33 mouse cellular contexts compared by ENCODE assay signal in genomic region chr6:108623028-108623565, GRCm38 (mm10). TPM values are rescaled to one million over a fixed set of nuclear protein-coding genes. Genes with fewer than 3 reads are reported as not detected.
A peak's percentile ranks its signal among the peaks of the same experiment; 100 is the strongest.
DNase-seq lines count a peak whose midpoint lies in the region; ATAC-seq and TF ChIP-seq lines count a peak whose summit lies in the region.
"Had no signal": no experiment of that assay in that cellular context is flagged by ENCODE, and none has a peak within 500 bp of the region (broad histone marks: within the 10 kb centered on the region; RNA-seq: fewer than 3 reads in every experiment).

No protein-coding gene starts in this region.

- no peaks in the 10 kb centered on the region for H3K36me3 ChIP-seq in kidney, adult 2 months (ENCODE audit: control insufficient read depth, insufficient read depth, low read length)
- H3K36me3 ChIP-seq in kidney, embryonic 16.5 days (ENCODE audit: insufficient read depth, low read length) = no peaks in the 10 kb centered on the region
- H3K36me3 ChIP-seq in hindbrain, embryonic 12.5 days = no peaks in the 10 kb centered on the region
- no peaks in the 10 kb centered on the region for H3K36me3 ChIP-seq in forebrain, embryonic 16.5 days (ENCODE audit: control insufficient read depth, insufficient read depth)
- H3K36me3 ChIP-seq: embryonic facial prominence, embryonic 12.5 days; G1E; heart, embryonic 13.5 days; hindbrain, embryonic 15.5 days; limb, embryonic 12.5 days; liver, embryonic 15.5 days; midbrain, embryonic 10.5 days had no signal

- ATAC-seq in kidney, embryonic 16.5 days (ENCODE audit: low FRiP score, low TSS enrichment) = no peak
- ATAC-seq in hindbrain, embryonic 12.5 days (ENCODE audit: low FRiP score) = no peak
- ATAC-seq in forebrain, embryonic 16.5 days = no peak
- ATAC-seq: CD4-positive, CD25-positive, alpha-beta regulatory T cell, adult 4 months; forebrain, embryonic 14.5 days; inflammation-experienced regulatory T-cells, adult 6 months; midbrain, embryonic 16.5 days had no signal

- no peak overlapping the region for H3K27ac ChIP-seq in kidney, adult 2 months (ENCODE audit: insufficient read depth, low read depth, low read length)
- H3K27ac ChIP-seq in kidney, embryonic 16.5 days (ENCODE audit: low read length) = no peak overlapping the region
- H3K27ac ChIP-seq in hindbrain, embryonic 12.5 days = no peak overlapping the region
- H3K27ac ChIP-seq in forebrain, embryonic 16.5 days (ENCODE audit: low read length) = no peak overlapping the region
- H3K27ac ChIP-seq: embryonic facial prominence, embryonic 12.5 days; heart, adult 2 months; heart, embryonic 13.5 days; hindbrain, embryonic 15.5 days; kidney, postnatal 0 days; layer of hippocampus, adult 2 months; left cerebral cortex, adult 2 months; limb, embryonic 12.5 days; liver, embryonic 15.5 days; midbrain, embryonic 10.5 days; stomach, postnatal 0 days had no signal

- H3K9me3 ChIP-seq in kidney, embryonic 16.5 days (ENCODE audit: low read length) = no peaks in the 10 kb centered on the region
- H3K9me3 ChIP-seq in hindbrain, embryonic 12.5 days (replicated peaks) = no peaks in the 10 kb centered on the region
- H3K9me3 ChIP-seq in forebrain, embryonic 16.5 days (ENCODE audit: control insufficient read depth, low read length) = no peaks in the 10 kb centered on the region
- H3K9me3 ChIP-seq: embryonic facial prominence, embryonic 12.5 days; G1E; heart, embryonic 13.5 days; hindbrain, embryonic 15.5 days; limb, embryonic 12.5 days; liver, embryonic 15.5 days; midbrain, embryonic 10.5 days had no signal

- no peak overlapping the region for H3K9ac ChIP-seq in kidney, embryonic 16.5 days (replicated peaks; ENCODE audit: low read length)
- H3K9ac ChIP-seq in hindbrain, embryonic 12.5 days = no peak overlapping the region
- no peak overlapping the region for H3K9ac ChIP-seq in forebrain, embryonic 16.5 days (replicated peaks; ENCODE audit: low read depth, low read length)
- H3K9ac ChIP-seq: embryonic facial prominence, embryonic 12.5 days; heart, embryonic 13.5 days; hindbrain, embryonic 15.5 days; limb, embryonic 12.5 days; liver, embryonic 15.5 days; lung, embryonic 14.5 days had no signal

- no peaks in the 10 kb centered on the region for H3K27me3 ChIP-seq in kidney, adult 2 months (replicated peaks; ENCODE audit: control insufficient read depth, insufficient read depth, low read length)
- no peaks in the 10 kb centered on the region for H3K27me3 ChIP-seq in kidney, embryonic 16.5 days (ENCODE audit: insufficient read depth, low read length)
- H3K27me3 ChIP-seq in hindbrain, embryonic 12.5 days = no peaks in the 10 kb centered on the region
- H3K27me3 ChIP-seq in forebrain, embryonic 16.5 days (replicated peaks; ENCODE audit: control insufficient read depth, insufficient read depth, low read length) = no peaks in the 10 kb centered on the region
- H3K27me3 ChIP-seq: embryonic facial prominence, embryonic 12.5 days; heart, embryonic 13.5 days; hindbrain, embryonic 15.5 days; limb, embryonic 12.5 days; liver, embryonic 15.5 days had no signal

- H3K4me3 ChIP-seq in kidney, adult 2 months (ENCODE audit: insufficient read depth, low read depth, low read length) = no peak overlapping the region
- no peak overlapping the region for H3K4me3 ChIP-seq in kidney, embryonic 16.5 days (ENCODE audit: low read length)
- no peak overlapping the region for H3K4me3 ChIP-seq in hindbrain, embryonic 12.5 days
- H3K4me3 ChIP-seq in forebrain, embryonic 16.5 days (replicated peaks; ENCODE audit: low read length) = no peak overlapping the region
- H3K4me3 ChIP-seq: embryonic facial prominence, embryonic 12.5 days; heart, adult 2 months; heart, embryonic 13.5 days; hindbrain, embryonic 15.5 days; layer of hippocampus, adult 2 months; left cerebral cortex, adult 2 months; limb, embryonic 12.5 days; liver, embryonic 15.5 days; midbrain, embryonic 10.5 days had no signal

- no peaks in the 10 kb centered on the region for H3K4me1 ChIP-seq in kidney, adult 2 months (ENCODE audit: control insufficient read depth, insufficient read depth, low read length)
- no peaks in the 10 kb centered on the region for H3K4me1 ChIP-seq in kidney, embryonic 16.5 days (ENCODE audit: insufficient read depth, low read length)
- H3K4me1 ChIP-seq in hindbrain, embryonic 12.5 days = no peaks in the 10 kb centered on the region
- no peaks in the 10 kb centered on the region for H3K4me1 ChIP-seq in forebrain, embryonic 16.5 days (replicated peaks; ENCODE audit: control insufficient read depth, insufficient read depth, low read length)
- H3K4me1 ChIP-seq: embryonic facial prominence, embryonic 12.5 days; heart, embryonic 13.5 days; hindbrain, embryonic 15.5 days; limb, embryonic 12.5 days; liver, embryonic 15.5 days; midbrain, embryonic 10.5 days had no signal

- TF ChIP-seq POLR2A in kidney, adult 2 months (IDR thresholded peaks at IDR 0.05; ENCODE audit: low read depth, low read length) = no peak

- peak; percentile 90 for DNase-seq in kidney, adult 2 months
- DNase-seq in R1 (ENCODE audit: low read depth, low spot score) = peak; percentile 75
- DNase-seq in kidney, postnatal 14 days = peak; percentile 54
- DNase-seq in adipocyte (ENCODE audit: low spot score) = no peak
- DNase-seq: adrenal gland, adult 2 months; adrenal gland, postnatal 36 days; cerebellum, adult 9-10 months; embryo, embryonic 11 days; gastrocnemius, postnatal 36 days; heart, adult 2 months; heart, postnatal 10 days; lung, embryonic 14.5 days; lung, postnatal 14 days; right cerebral cortex, adult 18-20 months; thymus, postnatal 4 days had no signal

- no peak overlapping the region for H3K4me2 ChIP-seq in kidney, embryonic 16.5 days (replicated peaks; ENCODE audit: low read depth, low read length)
- H3K4me2 ChIP-seq in hindbrain, embryonic 12.5 days (replicated peaks) = no peak overlapping the region
- no peak overlapping the region for H3K4me2 ChIP-seq in forebrain, embryonic 16.5 days (ENCODE audit: low read length)
- H3K4me2 ChIP-seq: embryonic facial prominence, embryonic 12.5 days; heart, embryonic 13.5 days; hindbrain, embryonic 15.5 days; limb, embryonic 12.5 days; liver, embryonic 15.5 days; lung, embryonic 14.5 days had no signal

- 79% methylated on average over 4 of the region's 4 CpGs for WGBS in kidney, adult 2 months
- 86% methylated on average over 4 of the region's 4 CpGs for WGBS in kidney, embryonic 16.5 days
- WGBS in hindbrain, embryonic 12.5 days = 86% methylated on average over 4 of the region's 4 CpGs
- WGBS in forebrain, embryonic 16.5 days = 86% methylated on average over 4 of the region's 4 CpGs

- no peak for TF ChIP-seq CTCF in kidney, adult 2 months (conservative IDR thresholded peaks at IDR 0.05; ENCODE audit: insufficient read depth, insufficient read length, low read depth, low read length)

RNA-seq across cellular contexts. Expression of gene Bhlhe40, which starts 37.3 kb away (rescaled TPM):
- polyA plus RNA-seq in kidney, adult 2 months (2012; rRNA removed) = 38.0 and 39.5 TPM in 2 replicates
- polyA plus RNA-seq in kidney, embryonic 16.5 days (2015; fragmentation: Nextera tagmentation; extraction: Ambion mirVana) = 16.8 and 18.5 TPM in 2 replicates
- 3.6 and 3.9 TPM in 2 replicates for polyA plus RNA-seq in hindbrain, embryonic 12.5 days (2016; fragmentation: Nextera tagmentation; extraction: Ambion mirVana)
- 6.5 and 7.9 TPM in 2 replicates for polyA plus RNA-seq in forebrain, embryonic 16.5 days (2015; fragmentation: Nextera tagmentation; extraction: Ambion mirVana)
